Mouse (Mus musculus) limb, embryonic 13.5 days (tissue): ENCODE data around the gene Ift46. TPM values are rescaled to one million over a fixed set of nuclear protein-coding genes. Genes with fewer than 3 reads are reported as not detected.
A peak's percentile ranks its signal among the peaks of the same experiment; 100 is the strongest.

Source experiments
- ATAC-seq: fragments of 200-750 bp; cut with Nextera tagmentation; 2 replicates; pipeline ENCODE4 v1.8.0; 2017; ENCODE audit warnings: low read depth, moderate number of reproducible peaks, moderate TSS enrichment; ENCODE audit not compliant: low FRiP score
- H3K27ac ChIP-seq: fragments of 300-500 bp; sonication (generic); 2 replicates; pipeline ENCODE4 v1.5.1; 2015; ENCODE audit warnings: inconsistent platforms, mild to moderate bottlenecking, moderate library complexity
- H3K27me3 ChIP-seq: fragments of 300-500 bp; sonication (generic); 2 replicates; pipeline ENCODE4 v1.6.1; 2015; ENCODE audit warnings: mild to moderate bottlenecking, inconsistent platforms
- H3K36me3 ChIP-seq: fragments of 300-500 bp; sonication (generic); 2 replicates; pipeline ENCODE4 v1.6.1; 2015; ENCODE audit warnings: inconsistent platforms, mild to moderate bottlenecking, moderate library complexity
- H3K4me1 ChIP-seq: fragments of 300-500 bp; sonication (generic); 2 replicates; pipeline ENCODE4 v1.6.1; 2015; ENCODE audit warnings: inconsistent platforms
- H3K4me2 ChIP-seq: fragments of 300-500 bp; sonication (generic); replicated peaks from 2 replicates; pipeline ENCODE4 v1.6.1; 2015; ENCODE audit warnings: inconsistent platforms, mild to moderate bottlenecking, moderate library complexity
- H3K4me3 ChIP-seq: fragments of 300-500 bp; sonication (generic); 2 replicates; pipeline ENCODE4 v1.5.1; 2015; ENCODE audit warnings: moderate library complexity, mild to moderate bottlenecking, inconsistent platforms
- H3K9ac ChIP-seq: fragments of 300-500 bp; sonication (generic); 2 replicates; pipeline ENCODE4 v1.6.1; 2015; ENCODE audit warnings: mild to moderate bottlenecking, inconsistent platforms
- H3K9me3 ChIP-seq: fragments of 300-500 bp; sonication (generic); 2 replicates; pipeline ENCODE4 v1.6.1; 2016; ENCODE audit warnings: inconsistent platforms
- WGBS: fragments of 180-500 bp; shearing (Covaris S2); methylation state at CpG from one replicate; pipeline ENCODE4 v1.1.7; 2015; 5-methylcytosine and 5-hydroxymethylcytosine counted together
- polyA plus RNA-seq: library from polyadenylated mRNA; unstranded; fragments of >200 nt; fragmentation: Nextera tagmentation; extraction: Ambion mirVana; gene quantifications from 2 replicates; pipeline ENCODE4 v1.2.1, GENCODE M21; 2015

Gene Ift46
- polyA plus RNA-seq, 1 experiment from 2014 or later = 146 TPM

DNA sequence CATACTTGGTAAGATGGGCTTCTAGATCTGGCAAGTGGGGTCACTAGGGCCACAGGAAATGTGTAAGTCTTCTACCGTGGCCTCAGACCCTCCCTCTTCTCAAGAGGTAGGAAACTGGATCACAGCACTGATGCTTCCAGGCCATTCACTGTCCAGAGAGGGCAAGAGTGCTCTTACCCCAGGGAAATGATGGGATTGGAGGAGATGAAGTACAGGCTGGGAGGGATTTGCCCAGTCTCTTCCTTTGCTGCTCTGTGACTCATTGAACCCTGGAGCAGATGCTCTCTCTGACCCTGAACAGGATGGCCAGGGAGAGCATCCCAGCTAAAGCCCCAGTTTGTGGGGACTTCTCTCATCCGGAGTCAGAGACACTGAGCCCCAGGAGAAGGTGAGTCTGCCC lies 43.0 kb upstream of the Ift46 start:
- 70% methylated on average over 2 of the region's 2 CpGs for WGBS
- no peaks in the 10 kb centered on the region for H3K9me3 ChIP-seq
- peaks cover 37% of the 10 kb centered on the region for H3K36me3 ChIP-seq
- H3K4me1 ChIP-seq = peaks cover 34% of the 10 kb centered on the region
- H3K9ac ChIP-seq = no peak overlapping the region
- peak overlapping the region; percentile 33; the same call in 1 of the 2 replicates for H3K27ac ChIP-seq
- ATAC-seq = no peak
- no peak overlapping the region for H3K4me2 ChIP-seq
- no peak overlapping the region for H3K4me3 ChIP-seq
- no peaks in the 10 kb centered on the region for H3K27me3 ChIP-seq

DNA sequence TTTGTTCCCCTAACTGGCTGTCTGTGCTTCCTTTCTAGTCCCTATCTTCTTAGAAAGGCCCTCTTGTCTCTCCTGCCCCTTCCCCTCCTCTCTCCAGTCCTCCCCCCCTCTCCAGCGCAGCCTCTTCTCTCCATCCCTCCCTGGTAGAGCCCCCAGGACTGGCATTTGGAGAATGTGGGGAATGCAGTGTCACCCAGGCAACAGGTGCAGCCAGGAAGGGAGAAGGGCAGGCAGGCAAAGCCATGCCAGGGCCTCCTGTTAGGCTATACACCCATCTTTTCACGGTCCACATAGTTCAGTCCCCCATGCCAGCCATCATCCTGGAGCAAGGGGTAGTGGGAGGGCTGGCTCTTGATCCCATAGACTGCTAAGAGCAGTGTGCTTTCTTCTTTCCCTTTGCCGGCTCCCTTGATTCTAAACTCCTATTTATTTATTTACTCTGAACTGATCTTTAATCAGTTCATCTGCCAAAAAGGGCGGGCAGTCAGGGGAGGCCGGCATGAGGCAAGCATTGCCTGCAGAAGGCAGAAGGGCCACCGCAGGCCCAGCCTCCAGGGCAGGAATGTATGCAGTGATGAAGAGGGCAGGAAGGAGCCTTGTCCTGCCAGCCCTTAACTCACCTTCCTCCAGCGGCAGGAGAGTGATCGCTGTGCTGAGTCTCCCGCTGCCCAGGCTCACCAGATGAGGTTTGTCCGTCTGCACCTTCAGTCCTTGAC lies 41.1 kb upstream of the Ift46 start:
- Histone ChIP-seq H3K36me3 (peaks cover 37% of the 10 kb centered on the region), H3K27ac (no peak overlapping the region)
- WGBS = 52% methylated on average over 10 of the region's 10 CpGs

DNA sequence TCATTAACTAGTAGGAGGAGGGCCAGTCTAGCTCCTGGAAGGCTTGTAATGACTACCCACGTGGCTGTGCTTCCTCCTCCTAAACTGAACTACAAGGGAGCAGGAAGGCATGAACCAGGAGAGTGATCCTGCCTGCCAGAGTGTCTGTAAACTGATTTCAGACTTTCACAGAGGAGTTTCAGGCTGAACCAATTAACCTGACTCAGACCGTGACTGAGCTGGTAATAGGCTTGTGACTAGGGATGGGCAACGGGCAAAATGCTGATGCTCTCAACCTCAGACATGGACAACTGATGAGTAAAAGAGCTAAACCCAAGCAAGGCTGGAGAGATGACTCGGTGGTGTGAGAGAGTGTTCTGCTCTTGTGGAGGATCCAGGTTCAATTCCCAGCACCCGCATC lies 40.3 kb upstream of the Ift46 start:
- H3K4me1 ChIP-seq = peaks cover 21% of the 10 kb centered on the region
- H3K36me3 ChIP-seq = peaks cover 37% of the 10 kb centered on the region

More for the DNA sequence above, 41.1 kb upstream of the Ift46 start:
- Histone ChIP-seq H3K4me2 (no peak overlapping the region), H3K4me3 (no peak overlapping the region), H3K27me3 (no peaks in the 10 kb centered on the region), H3K9ac (peak overlapping the region; percentile 39), H3K9me3 (no peaks in the 10 kb centered on the region), H3K4me1 (peaks cover 19% of the 10 kb centered on the region)
- ATAC-seq = no peak

GRCm38 (mm10) chr9:44732130-44732549 lies 35.6 kb upstream of the Ift46 start:
- Histone ChIP-seq H3K27ac (peak overlapping the region; percentile 91; the same call in 1 of the 2 replicates), H3K4me2 (peak overlapping the region; percentile 97), H3K27me3 (peaks cover 7% of the 10 kb centered on the region; the same call in 1 of the 2 replicates), H3K36me3 (no peaks in the 10 kb centered on the region; the same call in 1 of the 2 replicates), H3K4me1 (peaks cover 40% of the 10 kb centered on the region), H3K4me3 (peak overlapping the region; percentile 74), H3K9me3 (no peaks in the 10 kb centered on the region), H3K9ac (no peak overlapping the region)
- 73% methylated on average over 5 of the region's 5 CpGs for WGBS
- no peak for ATAC-seq

More for the DNA sequence above, 40.3 kb upstream of the Ift46 start:
- Histone ChIP-seq H3K9ac (no peak overlapping the region), H3K9me3 (no peaks in the 10 kb centered on the region), H3K4me3 (no peak overlapping the region), H3K27me3 (no peaks in the 10 kb centered on the region), H3K4me2 (no peak overlapping the region), H3K27ac (no peak overlapping the region)
- ATAC-seq = no peak
- 53% methylated on average over 5 of the region's 5 CpGs for WGBS

DNA sequence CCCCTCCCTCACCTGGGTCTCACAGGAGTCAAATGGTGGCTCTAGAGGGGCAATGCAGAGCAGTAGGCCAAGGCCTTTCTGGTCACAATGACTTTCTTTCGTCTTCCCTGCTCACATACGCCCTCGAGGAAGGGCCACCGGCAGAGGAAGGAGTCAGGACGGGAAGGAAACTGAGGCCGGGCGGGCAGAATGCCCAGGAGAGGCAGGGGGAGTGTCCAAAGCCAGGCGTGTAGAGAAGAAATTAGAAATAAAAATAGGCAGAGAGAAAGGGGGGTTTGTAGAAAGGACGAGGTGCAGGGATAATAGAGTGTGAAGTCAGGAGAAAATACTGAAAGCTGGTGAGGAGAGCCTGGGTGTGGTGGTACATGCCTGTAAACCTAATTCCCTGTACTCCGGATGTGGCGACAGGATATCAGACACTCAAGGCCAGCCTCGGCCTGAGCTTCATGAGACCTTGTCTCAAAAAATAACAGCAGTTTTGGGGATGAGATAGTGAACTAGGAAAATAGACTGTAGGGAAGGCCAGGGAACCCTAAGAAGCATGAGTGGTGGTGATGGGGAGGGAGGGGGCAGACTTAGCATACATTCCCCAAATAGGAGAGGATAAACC lies 34.7 kb upstream of the Ift46 start:
- no peak for ATAC-seq
- H3K9me3 ChIP-seq = no peaks in the 10 kb centered on the region
- H3K4me2 ChIP-seq = peak overlapping the region; percentile 97
- peaks cover 7% of the 10 kb centered on the region; the same call in 1 of the 2 replicates for H3K27me3 ChIP-seq
- peak overlapping the region; percentile 84 for H3K9ac ChIP-seq
- H3K4me1 ChIP-seq = peaks cover 47% of the 10 kb centered on the region
- peak overlapping the region; percentile 91 for H3K27ac ChIP-seq
- H3K4me3 ChIP-seq = peak overlapping the region; percentile 74
- WGBS = 43% methylated on average over 12 of the region's 12 CpGs
- no peaks in the 10 kb centered on the region; the same call in 1 of the 2 replicates for H3K36me3 ChIP-seq

DNA sequence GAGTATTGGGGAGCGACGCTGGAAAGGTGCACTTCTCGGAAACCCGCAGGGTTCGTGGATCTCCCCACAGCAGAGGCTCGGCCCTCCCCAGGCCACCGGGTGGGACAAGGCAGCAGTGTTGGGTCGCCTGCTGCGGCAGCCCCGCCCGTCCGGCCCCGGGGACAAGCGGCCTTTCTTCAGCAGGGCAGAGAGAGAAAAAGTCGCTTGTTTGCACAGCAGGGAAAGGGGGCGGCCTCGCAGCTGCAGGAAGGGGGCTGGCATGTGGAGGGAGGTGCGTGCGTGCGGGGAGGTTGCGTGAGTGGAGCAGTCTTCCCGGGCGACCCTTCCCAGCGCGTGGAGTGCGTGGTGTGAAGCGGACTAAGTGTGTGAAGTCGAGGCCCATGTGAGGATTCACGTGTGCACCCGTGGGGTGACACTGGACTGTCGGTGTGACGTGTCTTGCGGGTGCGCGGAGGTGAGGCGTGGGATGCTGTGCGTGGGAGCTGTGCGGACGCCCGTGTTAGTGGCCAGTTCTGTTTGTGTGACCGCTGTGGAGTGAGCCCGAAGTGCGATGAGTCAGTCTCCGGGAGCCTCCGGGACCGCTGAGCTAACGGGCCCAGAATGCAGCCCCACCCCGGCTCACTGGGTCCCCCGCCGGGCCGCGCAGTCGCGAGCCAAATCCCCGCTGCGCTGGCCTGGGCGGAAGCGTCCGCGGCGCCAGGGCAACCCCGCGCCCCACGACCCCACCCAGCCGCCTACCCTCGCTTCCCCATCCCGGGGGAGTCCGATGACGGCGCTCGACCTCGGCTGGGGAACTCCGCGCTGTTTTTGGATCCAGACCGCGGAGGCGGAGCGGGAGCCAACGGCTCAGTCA lies 33.8 kb upstream of the Ift46 start:
- no peaks in the 10 kb centered on the region for H3K9me3 ChIP-seq
- peak overlapping the region; percentile 74 for H3K4me3 ChIP-seq
- H3K36me3 ChIP-seq = no peaks in the 10 kb centered on the region
- WGBS = under 1% methylated on average over 79 of the region's 79 CpGs
- ATAC-seq = peak; percentile 20
- H3K9ac ChIP-seq = peak overlapping the region; percentile 84
- peak overlapping the region; percentile 97 for H3K4me2 ChIP-seq
- peak overlapping the region; percentile 91 for H3K27ac ChIP-seq
- peaks cover 49% of the 10 kb centered on the region for H3K4me1 ChIP-seq
- H3K27me3 ChIP-seq = peaks cover 7% of the 10 kb centered on the region; the same call in 1 of the 2 replicates

DNA sequence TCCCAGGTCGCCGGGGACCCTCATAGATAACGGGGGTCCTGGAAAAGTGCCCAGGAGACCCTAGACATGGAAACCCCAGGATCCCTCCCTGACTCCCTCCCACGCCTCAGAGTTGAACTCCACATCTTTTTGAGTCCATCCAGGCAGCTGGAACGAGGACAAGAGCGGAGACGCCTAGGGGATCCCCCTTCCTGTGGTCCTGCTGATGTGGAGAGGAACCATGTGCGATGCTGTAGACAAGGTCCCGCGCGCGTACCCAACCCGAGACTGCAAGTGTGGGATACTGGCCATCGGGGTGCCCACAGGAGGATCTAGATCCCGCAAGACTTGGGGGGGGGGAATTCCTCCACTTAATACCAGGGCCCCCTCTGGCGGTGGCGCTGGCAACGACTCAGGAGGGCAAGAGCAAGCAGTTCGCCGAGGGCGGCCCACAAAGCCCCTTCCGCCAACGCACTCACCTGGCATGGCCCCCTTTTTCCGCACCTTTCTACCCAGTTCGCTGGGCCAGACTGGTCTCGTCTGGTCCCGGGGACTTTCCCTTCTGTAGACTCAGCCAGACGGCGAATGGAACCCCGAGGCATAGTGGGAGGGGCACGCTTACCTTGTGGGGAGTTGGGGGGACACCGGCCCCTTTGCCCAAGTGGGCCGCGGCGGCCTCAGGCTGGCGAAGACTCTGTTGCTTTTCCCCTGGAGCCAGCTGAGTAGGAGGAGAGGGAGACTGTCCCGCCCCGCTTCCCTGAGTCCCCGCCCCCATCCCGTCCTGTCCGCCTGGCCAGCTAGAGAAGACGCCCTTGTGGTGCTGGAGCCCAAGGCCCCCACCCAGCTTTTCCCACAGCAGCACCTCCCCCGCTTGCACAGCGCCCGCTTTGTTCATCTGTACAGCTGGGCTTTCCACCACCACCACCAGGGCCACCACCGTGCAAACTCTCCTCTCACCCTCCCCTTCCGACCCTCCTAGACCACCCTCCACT lies 32.9 kb upstream of the Ift46 start, which contains the start of gene Phldb1:
Gene Phldb1, minus strand, starts transcription at position 675 of the 971 bp plus-strand sequence.
- Histone ChIP-seq H3K27me3 (peaks cover 7% of the 10 kb centered on the region; the same call in 1 of the 2 replicates), H3K27ac (peak within 1 kb of the TSS; percentile 91), H3K4me2 (peak within 1 kb of the TSS; percentile 97), H3K9ac (peak within 1 kb of the TSS; percentile 84), H3K9me3 (no peaks in the 10 kb centered on the region), H3K4me3 (peak within 1 kb of the TSS; percentile 74), H3K4me1 (peaks cover 49% of the 10 kb centered on the region), H3K36me3 (no peaks in the 10 kb centered on the region)
- peak; percentile 75 for ATAC-seq
- under 1% methylated on average over 47 of the region's 47 CpGs for WGBS

DNA sequence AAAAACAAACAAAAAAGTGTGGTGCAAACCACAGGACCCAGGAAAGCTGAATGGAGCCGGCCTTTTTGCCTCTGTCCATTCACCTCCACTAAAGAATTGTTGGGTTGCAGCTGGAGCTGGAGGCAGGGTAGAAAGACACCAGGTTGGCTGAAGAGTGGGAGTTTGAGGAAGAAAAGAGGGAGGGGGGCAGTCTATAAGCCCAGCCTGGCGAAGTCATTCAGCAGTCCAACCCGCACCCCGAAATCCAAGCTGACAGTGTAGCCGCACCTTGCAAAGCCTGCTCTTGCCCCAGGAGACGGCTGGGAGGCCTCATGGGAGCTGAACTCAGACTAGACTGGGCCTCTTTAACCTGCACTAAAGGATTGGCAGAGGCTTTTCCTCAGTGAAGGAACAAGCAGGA lies 31.8 kb upstream of the Ift46 start:
- Histone ChIP-seq H3K27me3 (peaks cover 7% of the 10 kb centered on the region; the same call in 1 of the 2 replicates), H3K9ac (no peak overlapping the region), H3K4me1 (peaks cover 49% of the 10 kb centered on the region), H3K27ac (peak overlapping the region; percentile 91), H3K4me3 (no peak overlapping the region), H3K36me3 (peaks cover 2% of the 10 kb centered on the region; the same call in 1 of the 2 replicates), H3K4me2 (peak overlapping the region; percentile 97; the same call in 1 of the 2 replicates), H3K9me3 (no peaks in the 10 kb centered on the region)
- 78% methylated on average over 6 of the region's 6 CpGs for WGBS
- no peak for ATAC-seq

- Histone ChIP-seq H3K4me2 (no peak overlapping the region), H3K9me3 (no peaks in the 10 kb centered on the region), H3K27me3 (peaks cover 7% of the 10 kb centered on the region; the same call in 1 of the 2 replicates), H3K36me3 (peaks cover 6% of the 10 kb centered on the region), H3K9ac (no peak overlapping the region), H3K27ac (peak overlapping the region; percentile 91), H3K4me1 (peaks cover 49% of the 10 kb centered on the region), H3K4me3 (no peak overlapping the region)
- no peak for ATAC-seq
- 61% methylated on average over 2 of the region's 2 CpGs for WGBS
Measured at GRCm38 (mm10) chr9:44736301-44736700, 31.4 kb upstream of the Ift46 start.

- peak overlapping the region; percentile 90 for H3K27ac ChIP-seq
- no peak overlapping the region for H3K9ac ChIP-seq
- H3K4me3 ChIP-seq = no peak overlapping the region
- peak; percentile 30; the same call in 1 of the 2 replicates for ATAC-seq
- peaks cover 13% of the 10 kb centered on the region for H3K36me3 ChIP-seq
- WGBS = 14% methylated on average over 8 of the region's 8 CpGs
- peaks cover 46% of the 10 kb centered on the region for H3K4me1 ChIP-seq
- peaks cover 7% of the 10 kb centered on the region; the same call in 1 of the 2 replicates for H3K27me3 ChIP-seq
- no peaks in the 10 kb centered on the region for H3K9me3 ChIP-seq
- peak overlapping the region; percentile 34 for H3K4me2 ChIP-seq
Measured at GRCm38 (mm10) chr9:44737240-44737949, 30.3 kb upstream of the Ift46 start.
